Mouse (Mus musculus) thymus, postnatal 10 days (tissue): Measurements from ENCODE around the gene Tacc2.

Experiments
- DNase-seq, 2 experiments: peaks; one replicate each; pipeline ENCODE4 v3.0.0; 2021; ENCODE audit warnings: low spot score in 2 of 2

The Tacc2 gene

GRCm38 (mm10) chr7:130617591-130617990 lies 40.4 kb downstream of the Tacc2 start:
- DNase-seq = no peak

- no peak for DNase-seq
These were observed 43.8 kb downstream of the Tacc2 start for GRCm38 (mm10) chr7:130621068-130621467.

GRCm38 (mm10) chr7:130621953-130622352 lies 44.7 kb downstream of the Tacc2 start:
- no peak for DNase-seq

GRCm38 (mm10) chr7:130622359-130622758 lies 45.1 kb downstream of the Tacc2 start:
- no peak for DNase-seq

GRCm38 (mm10) chr7:130624299-130624698 lies 47.1 kb downstream of the Tacc2 start:
- no peak for DNase-seq

- no peak for DNase-seq
These were observed 48.1 kb downstream of the Tacc2 start for GRCm38 (mm10) chr7:130625361-130625760.

GRCm38 (mm10) chr7:130628601-130629000 lies 51.4 kb downstream of the Tacc2 start:
- no peak for DNase-seq

GRCm38 (mm10) chr7:130629999-130630398 lies 52.8 kb downstream of the Tacc2 start:
- no peak for DNase-seq

GRCm38 (mm10) chr7:130630956-130631355 lies 53.7 kb downstream of the Tacc2 start:
- DNase-seq = no peak

GRCm38 (mm10) chr7:130631553-130632378 lies 54.5 kb downstream of the Tacc2 start:
- DNase-seq = peak; percentile 49 to 72

GRCm38 (mm10) chr7:130632379-130632732 lies 55.1 kb downstream of the Tacc2 start:
- DNase-seq = no peak

GRCm38 (mm10) chr7:130634259-130634871 lies 57.1 kb downstream of the Tacc2 start:
- no peak for DNase-seq

- no peak for DNase-seq
These were observed 58.0 kb downstream of the Tacc2 start for GRCm38 (mm10) chr7:130635212-130635611.

GRCm38 (mm10) chr7:130636274-130636673 lies 59.0 kb downstream of the Tacc2 start:
- no peak for DNase-seq

GRCm38 (mm10) chr7:130636902-130637301 lies 59.7 kb downstream of the Tacc2 start:
- no peak for DNase-seq

- DNase-seq = no peak
These were observed 60.6 kb downstream of the Tacc2 start for GRCm38 (mm10) chr7:130637811-130638210.

- no peak for DNase-seq
These were observed 63.4 kb downstream of the Tacc2 start for GRCm38 (mm10) chr7:130640681-130641080.

GRCm38 (mm10) chr7:130645332-130645993 lies 68.2 kb downstream of the Tacc2 start:
- peak; percentile 19 to 22 for DNase-seq

GRCm38 (mm10) chr7:130645994-130646761 lies 68.9 kb downstream of the Tacc2 start:
- peak; percentile 17 to 34 for DNase-seq

GRCm38 (mm10) chr7:130646762-130647139 lies 69.5 kb downstream of the Tacc2 start:
- peak; percentile 38 to 49 for DNase-seq

- no peak for DNase-seq
These were observed 70.8 kb downstream of the Tacc2 start for GRCm38 (mm10) chr7:130648061-130648460.

- DNase-seq = no peak
These were observed 72.0 kb downstream of the Tacc2 start for GRCm38 (mm10) chr7:130649257-130649656.
